Mouse (Mus musculus): ENCODE data around the gene Snapin.

GRCm38 (mm10) chr3:90535446-90535845 lies 44.6 kb upstream of the Snapin start:
- TF ChIP-seq POLR2A (IDR thresholded peaks at IDR 0.05; ENCODE audit: insufficient read depth, low read length), result no peak
- TF ChIP-seq EP300 (IDR thresholded peaks at IDR 0.05; ENCODE audit: insufficient read depth, low read depth, low read length), result no peak
